Mouse (Mus musculus) CH12.LX (cell line): ENCODE results near the gene Lmnb2. TPM values are rescaled to one million over a fixed set of nuclear protein-coding genes. Genes with fewer than 3 reads are reported as not detected.

Experiments
- DNase-seq: peaks from one replicate; pipeline ENCODE4 v3.0.0-alpha.2; 2013; ENCODE audit errors: extremely low read depth
- H3K27ac ChIP-seq: 2 replicates; pipeline ENCODE4 v1.5.1; 2012; ENCODE audit warnings: low read depth, mild to moderate bottlenecking, control low read depth, moderate library complexity; ENCODE audit not compliant: insufficient read depth
- H3K27me3 ChIP-seq: replicated peaks from 2 replicates; pipeline ENCODE3; 2012; ENCODE audit warnings: inconsistent platforms
- H3K36me3 ChIP-seq, 2 experiments: replicated peaks in 1 of 2; 2 replicates each; pipeline versions ENCODE3 to v1.6.1; 2012; ENCODE audit warnings: inconsistent platforms in 1 of 2, low read length in 1 of 2, mild to moderate bottlenecking in 1 of 2, mixed read lengths in 1 of 2, moderate library complexity in 1 of 2; ENCODE audit not compliant: control insufficient read depth in 1 of 2, insufficient read depth in 1 of 2
- H3K4me1 ChIP-seq, 2 experiments: 2 replicates each; pipeline ENCODE4 v1.6.1; 2012; ENCODE audit warnings: inconsistent platforms in 1 of 2, moderate library complexity in 1 of 2; ENCODE audit not compliant: insufficient read depth in 2 of 2, control insufficient read depth in 1 of 2
- H3K4me2 ChIP-seq: 2 replicates; pipeline ENCODE4 v1.6.1; 2012; ENCODE audit warnings: low read depth, mild to moderate bottlenecking, control low read depth; ENCODE audit not compliant: poor library complexity, insufficient read depth, severe bottlenecking
- H3K4me3 ChIP-seq, 3 experiments: fragments of 150-350 bp in 1 of 3; sonication (generic) in 1 of 3; replicated peaks in 1 of 3; 2 replicates each; pipeline versions ENCODE3 to v1.5.1; 2011 to 2012; ENCODE audit warnings: low read depth in 2 of 3, low read length in 2 of 3, mild to moderate bottlenecking in 2 of 3, moderate library complexity in 2 of 3, control low read depth in 1 of 3, improper control_type of control experiment in 1 of 3, inconsistent platforms in 1 of 3, mixed read lengths in 1 of 3; ENCODE audit not compliant: poor library complexity in 1 of 3
- H3K79me2 ChIP-seq: replicated peaks from 2 replicates; pipeline ENCODE4 v1.6.1; 2012; ENCODE audit warnings: mild to moderate bottlenecking, moderate library complexity; ENCODE audit not compliant: control insufficient read depth, poor library complexity, insufficient read depth, severe bottlenecking; ENCODE audit errors: extremely low read depth
- H3K9ac ChIP-seq: 2 replicates; pipeline ENCODE4 v1.6.1; 2012; ENCODE audit warnings: low read depth, mild to moderate bottlenecking, control low read depth, moderate library complexity; ENCODE audit not compliant: insufficient read depth
- H3K9me3 ChIP-seq: replicated peaks from 2 replicates; pipeline ENCODE3; 2012; ENCODE audit warnings: low read length, inconsistent platforms, mixed read lengths
- BHLHE40 ChIP-seq: IDR thresholded peaks from 2 replicates; pipeline ENCODE4 v1.6.1; 2011; ENCODE audit warnings: mild to moderate bottlenecking, low read depth, low read length, improper control_type of control experiment
- CHD1 ChIP-seq: IDR thresholded peaks from 2 replicates; pipeline ENCODE4 v1.6.1; 2012; ENCODE audit warnings: low read depth, low read length, improper control_type of control experiment, inconsistent platforms
- CHD2 ChIP-seq: IDR thresholded peaks from 2 replicates; pipeline ENCODE4 v1.6.1; 2011; ENCODE audit warnings: low read length, improper control_type of control experiment
- CTCF ChIP-seq, 2 experiments: IDR thresholded peaks in 1 of 2; conservative IDR thresholded peaks in 1 of 2; 2 replicates each; pipeline ENCODE4 v1.5.1; 2011 to 2012; ENCODE audit warnings: low read depth in 2 of 2, low read length in 2 of 2, improper control_type of control experiment in 1 of 2, inconsistent platforms in 1 of 2, mild to moderate bottlenecking in 1 of 2, moderate library complexity in 1 of 2
- E2F4 ChIP-seq: IDR thresholded peaks from 2 replicates; pipeline ENCODE4 v1.6.1; 2011; ENCODE audit warnings: low read depth, low read length, improper control_type of control experiment; ENCODE audit not compliant: insufficient replicate concordance
- ELF1 ChIP-seq: IDR thresholded peaks from 2 replicates; pipeline ENCODE4 v1.6.1; 2014; ENCODE audit warnings: low read depth, mild to moderate bottlenecking, inconsistent platforms, low read length, improper control_type of control experiment
- EP300 ChIP-seq: IDR thresholded peaks from 2 replicates; pipeline ENCODE4 v1.6.1; 2011; ENCODE audit warnings: low read length, improper control_type of control experiment
- ETS1 ChIP-seq: conservative IDR thresholded peaks from 2 replicates; pipeline ENCODE4 v1.6.1; 2012; ENCODE audit warnings: low read depth, mild to moderate bottlenecking, inconsistent platforms, low read length, improper control_type of control experiment, moderate library complexity
- GABPA ChIP-seq: IDR thresholded peaks from 2 replicates; pipeline ENCODE4 v1.6.1; 2012; ENCODE audit warnings: low read depth, low read length, improper control_type of control experiment, inconsistent platforms; ENCODE audit not compliant: insufficient replicate concordance
- HCFC1 ChIP-seq: IDR thresholded peaks from 2 replicates; pipeline ENCODE4 v1.6.1; 2012; ENCODE audit warnings: low read depth, mild to moderate bottlenecking, inconsistent platforms, low read length, improper control_type of control experiment
- IRF4 ChIP-seq: IDR thresholded peaks from 2 replicates; pipeline ENCODE4 v1.6.1; 2014; ENCODE audit warnings: low read depth, mild to moderate bottlenecking, inconsistent platforms, low read length, improper control_type of control experiment
- JUN ChIP-seq: IDR thresholded peaks from 2 replicates; pipeline ENCODE4 v1.6.1; 2011; ENCODE audit warnings: low read depth, mild to moderate bottlenecking, low read length, improper control_type of control experiment, moderate library complexity; ENCODE audit not compliant: insufficient read depth
- JUND ChIP-seq: conservative IDR thresholded peaks from 2 replicates; pipeline ENCODE4 v1.6.1; 2011; ENCODE audit warnings: low read depth, low read length, improper control_type of control experiment
- KAT2A ChIP-seq: IDR thresholded peaks from 2 replicates; pipeline ENCODE4 v1.6.1; 2012; ENCODE audit warnings: low read length, improper control_type of control experiment, inconsistent platforms; ENCODE audit not compliant: insufficient replicate concordance
- MAFK ChIP-seq: IDR thresholded peaks from 2 replicates; pipeline ENCODE4 v1.6.1; 2011; ENCODE audit warnings: low read length, improper control_type of control experiment; ENCODE audit not compliant: insufficient replicate concordance
- MAX ChIP-seq: IDR thresholded peaks from 2 replicates; pipeline ENCODE4 v1.6.1; 2011; ENCODE audit warnings: low read length, improper control_type of control experiment
- MAZ ChIP-seq: IDR thresholded peaks from 2 replicates; pipeline ENCODE4 v1.6.1; 2012; ENCODE audit warnings: low read depth, mild to moderate bottlenecking, inconsistent platforms, low read length, improper control_type of control experiment, moderate library complexity
- MEF2A ChIP-seq: IDR thresholded peaks from 2 replicates; pipeline ENCODE4 v1.6.1; 2014; ENCODE audit warnings: low read depth, mild to moderate bottlenecking, inconsistent platforms, low read length, improper control_type of control experiment, borderline replicate concordance
- MXI1 ChIP-seq: IDR thresholded peaks from 2 replicates; pipeline ENCODE4 v1.6.1; 2011; ENCODE audit warnings: mild to moderate bottlenecking, low read depth, low read length, improper control_type of control experiment
- MYC ChIP-seq: IDR thresholded peaks from 2 replicates; pipeline ENCODE4 v1.6.1; 2011; ENCODE audit warnings: low read depth, mild to moderate bottlenecking, improper control_type of control experiment, low read length
- NELFE ChIP-seq: IDR thresholded peaks from 2 replicates; pipeline ENCODE4 v1.6.1; 2011; ENCODE audit warnings: low read depth, low read length, improper control_type of control experiment
- NRF1 ChIP-seq: IDR thresholded peaks from 2 replicates; pipeline ENCODE4 v1.6.1; 2014; ENCODE audit warnings: low read depth, mild to moderate bottlenecking, inconsistent platforms, low read length, improper control_type of control experiment, moderate library complexity
- PAX5 ChIP-seq: IDR thresholded peaks from 2 replicates; pipeline ENCODE4 v1.6.1; 2012; ENCODE audit warnings: low read length, inconsistent platforms, mixed read lengths
- POLR2A ChIP-seq: IDR thresholded peaks from 2 replicates; pipeline ENCODE4 v1.6.1; 2011; ENCODE audit warnings: low read depth, mild to moderate bottlenecking, improper control_type of control experiment, low read length
- POLR2AphosphoS2 ChIP-seq: IDR thresholded peaks from 2 replicates; pipeline ENCODE4 v1.6.1; 2011; ENCODE audit warnings: low read depth, low read length, improper control_type of control experiment
- RAD21 ChIP-seq: IDR thresholded peaks from 2 replicates; pipeline ENCODE4 v1.6.1; 2011; ENCODE audit warnings: low read depth, mild to moderate bottlenecking, low read length, improper control_type of control experiment, moderate library complexity
- RCOR1 ChIP-seq: conservative IDR thresholded peaks from 2 replicates; pipeline ENCODE4 v1.6.1; 2012; ENCODE audit warnings: low read depth, mild to moderate bottlenecking, inconsistent platforms, low read length, improper control_type of control experiment
- SIN3A ChIP-seq: IDR thresholded peaks from 2 replicates; pipeline ENCODE4 v1.6.1; 2012; ENCODE audit warnings: low read length, improper control_type of control experiment, inconsistent platforms
- SMC3 ChIP-seq: IDR thresholded peaks from 2 replicates; pipeline ENCODE4 v1.6.1; 2011; ENCODE audit warnings: low read depth, low read length, improper control_type of control experiment
- TBP ChIP-seq: conservative IDR thresholded peaks from 2 replicates; pipeline ENCODE4 v1.6.1; 2011; ENCODE audit warnings: low read depth, low read length, improper control_type of control experiment
- TCF12 ChIP-seq: IDR thresholded peaks from 2 replicates; pipeline ENCODE4 v1.6.1; 2014; ENCODE audit warnings: low read depth, mild to moderate bottlenecking, inconsistent platforms, low read length, improper control_type of control experiment
- UBTF ChIP-seq: IDR thresholded peaks from 2 replicates; pipeline ENCODE4 v1.6.1; 2012; ENCODE audit warnings: low read depth, mild to moderate bottlenecking, inconsistent platforms, low read length, improper control_type of control experiment, moderate library complexity
- USF1 ChIP-seq: IDR thresholded peaks from 2 replicates; pipeline ENCODE4 v1.6.1; 2014; ENCODE audit warnings: low read depth, mild to moderate bottlenecking, inconsistent platforms, low read length, improper control_type of control experiment
- USF2 ChIP-seq: conservative IDR thresholded peaks from 2 replicates; pipeline ENCODE4 v1.6.1; 2011; ENCODE audit warnings: low read depth, low read length, improper control_type of control experiment
- ZC3H11A ChIP-seq: IDR thresholded peaks from 2 replicates; pipeline ENCODE4 v1.6.1; 2012; ENCODE audit warnings: low read depth, mild to moderate bottlenecking, inconsistent platforms, low read length, improper control_type of control experiment
- ZKSCAN1 ChIP-seq: IDR thresholded peaks from 2 replicates; pipeline ENCODE4 v1.6.1; 2012; ENCODE audit warnings: low read depth, inconsistent platforms, low read length, improper control_type of control experiment, borderline replicate concordance
- ZMIZ1 ChIP-seq: IDR thresholded peaks from 2 replicates; pipeline ENCODE4 v1.6.1; 2012; ENCODE audit warnings: low read depth, mild to moderate bottlenecking, inconsistent platforms, low read length, improper control_type of control experiment
- ZNF384 ChIP-seq: IDR thresholded peaks from 2 replicates; pipeline ENCODE4 v1.6.1; 2012; ENCODE audit warnings: low read depth, low read length, improper control_type of control experiment, inconsistent platforms
- dilution Hi-C: fragments of 300-500 bp; cut with MboI; formaldehyde crosslinking; loops from 2 replicates; pipeline ENCODE4 v1.14.3; 2020; ENCODE audit warnings: low sequenced_read_pairs; ENCODE audit not compliant: extremely low pct_unique_long_range_greater_than_20kb, extremely low pct_ligation_motif_present
- in situ Hi-C: fragments of 300-500 bp; cut with MboI; formaldehyde crosslinking; loops from 3 replicates; pipeline ENCODE4 v1.14.3; 2019; ENCODE audit warnings: low sequenced_read_pairs, low pct_ligation_motif_present, low pct_unique_long_range_greater_than_20kb, mixed read lengths
- polyA plus RNA-seq: library from polyadenylated mRNA; unstranded; fragments of >175 nt; gene quantifications from 2 replicates; pipeline ENCODE4 v1.2.1, GENCODE M21; 2012; ENCODE audit warnings: low read depth; ENCODE audit not compliant: insufficient read length
- total RNA-seq, 2 experiments: library from RNA; depleted of rRNA; stranded (reverse); fragments of 300-350 nt in 1 of 2; fragments of >200 nt in 1 of 2; gene quantifications; 2 replicates each; pipeline ENCODE4 v1.2.3; 2012 to 2014

Gene Lmnb2
- total and polyA plus RNA-seq, 3 experiments, result 20.7 to 25.8 (median 23.7) TPM

GRCm38 (mm10) chr10:80930361-80931152 is 12.5 kb upstream of the Lmnb2 start:
- dilution Hi-C loops, result no loop called here
- Histone ChIP-seq H3K27me3 (peaks cover 3% of the 10 kb centered on the region), H3K9me3 (no peaks in the 10 kb centered on the region), H3K4me3 (peak overlapping the region; percentile 64 to 96 (median 89)), H3K79me2 (peaks cover 9% of the 10 kb centered on the region), H3K36me3 (peaks cover 3 to 14% of the 10 kb centered on the region in 2 experiments), H3K4me1 (peaks cover 20 to 63% of the 10 kb centered on the region in 2 experiments), H3K27ac (peak overlapping the region; percentile 72), H3K9ac (peak overlapping the region; percentile 80), H3K4me2 (peak overlapping the region; percentile 73)
- in situ Hi-C loops, result loop anchor here (5.0 kb wide), 1 partner anchor 37 kb away; no protein-coding TSS in a partner anchor
- peak; percentile 44 for DNase-seq
- TF ChIP-seq JUND, result no peak
- TF ChIP-seq CHD1, result no peak
- TF ChIP-seq ZNF384, result peak; percentile 34; the same call in 1 of the 2 replicates
- no peak for TF ChIP-seq USF1
- no peak for TF ChIP-seq HCFC1
- no peak for TF ChIP-seq NRF1
- TF ChIP-seq MAX, result no peak; the same call in none of the 2 replicates
- no peak for TF ChIP-seq ZMIZ1
- TF ChIP-seq TCF12, result no peak
- no peak for TF ChIP-seq GABPA
- no peak for TF ChIP-seq ELF1
- TF ChIP-seq MAFK, result no peak; the same call in 1 of the 2 replicates
- TF ChIP-seq CHD2, result 0 out of 2 replicates have a peak, but pooled peaks have one; percentile 12
- TF ChIP-seq MXI1, result no peak
- peak; percentile 81 for TF ChIP-seq BHLHE40
- TF ChIP-seq ZC3H11A, result no peak
- TF ChIP-seq USF2, result no peak
- TF ChIP-seq E2F4, result no peak
- no peak for TF ChIP-seq EP300
- TF ChIP-seq MEF2A, result no peak
- no peak for TF ChIP-seq PAX5
- TF ChIP-seq JUN, result no peak
- no peak for TF ChIP-seq RCOR1
- TF ChIP-seq IRF4, result no peak
- TF ChIP-seq MAZ, result peak; percentile 32; the same call in 1 of the 2 replicates
- no peak; the same call in 1 of the 2 replicates for TF ChIP-seq RAD21
- peak; percentile 45 for TF ChIP-seq SIN3A
- no peak for TF ChIP-seq POLR2A
- no peak for TF ChIP-seq TBP
- TF ChIP-seq UBTF, result no peak; the same call in 1 of the 2 replicates
- TF ChIP-seq NELFE, result no peak
- no peak for TF ChIP-seq MYC
- TF ChIP-seq CTCF (conservative IDR thresholded peaks at IDR 0.05 in 1 of 2, IDR thresholded peaks at IDR 0.05 in 1 of 2; ENCODE audit: low read depth in 2 of 2, low read length in 2 of 2), result no peak
- TF ChIP-seq KAT2A, result 0 out of 2 replicates have a peak, but pooled peaks have one; percentile 31
- no peak; the same call in 1 of the 2 replicates for TF ChIP-seq POLR2AphosphoS2
- no peak for TF ChIP-seq ZKSCAN1
- no peak for TF ChIP-seq SMC3
- TF ChIP-seq ETS1, result no peak; the same call in none of the 2 replicates
